Mouse (Mus musculus) embryonic facial prominence, embryonic 14.5 days (tissue): ENCODE results near the gene Cenpa. TPM values are rescaled to one million over a fixed set of nuclear protein-coding genes. Genes with fewer than 3 reads are reported as not detected.

Experiments used
- ATAC-seq: fragments of 200-750 bp; cut with Nextera tagmentation; 2 replicates; pipeline ENCODE4 v1.8.0; 2017; ENCODE audit warnings: low read depth, moderate number of reproducible peaks, moderate TSS enrichment
- DNase-seq: peaks from one replicate; pipeline ENCODE4 v3.0.0-alpha.2; 2015; ENCODE audit warnings: low spot score
- H3K27ac ChIP-seq: fragments of 300-500 bp; sonication (generic); replicated peaks from 2 replicates; pipeline ENCODE4 v1.5.1; 2014; ENCODE audit warnings: low read depth, mild to moderate bottlenecking, low read length, moderate library complexity
- H3K27me3 ChIP-seq: fragments of 300-500 bp; sonication (generic); replicated peaks from 2 replicates; pipeline ENCODE4 v1.6.1; 2014; ENCODE audit warnings: low read length; ENCODE audit not compliant: control insufficient read depth, insufficient read depth
- H3K36me3 ChIP-seq: fragments of 300-500 bp; sonication (generic); 2 replicates; pipeline ENCODE4 v1.6.1; 2014; ENCODE audit warnings: low read length, mixed read lengths; ENCODE audit not compliant: control insufficient read depth, insufficient read depth
- H3K4me1 ChIP-seq: fragments of 300-500 bp; sonication (generic); 2 replicates; pipeline ENCODE4 v1.6.1; 2014; ENCODE audit warnings: antibody characterized with exemption, low read length; ENCODE audit not compliant: control insufficient read depth, insufficient read depth
- H3K4me2 ChIP-seq: fragments of 300-500 bp; sonication (generic); 2 replicates; pipeline ENCODE4 v1.6.1; 2014; ENCODE audit warnings: low read depth, mild to moderate bottlenecking, low read length, moderate library complexity, mixed read lengths
- H3K4me3 ChIP-seq: fragments of 300-500 bp; sonication (generic); 2 replicates; pipeline ENCODE4 v1.5.1; 2014; ENCODE audit warnings: low read depth, mild to moderate bottlenecking, low read length
- H3K9ac ChIP-seq: fragments of 300-500 bp; sonication (generic); 2 replicates; pipeline ENCODE4 v1.6.1; 2014; ENCODE audit warnings: low read depth, mild to moderate bottlenecking, low read length, moderate library complexity, mixed read lengths
- H3K9me3 ChIP-seq: fragments of 300-500 bp; sonication (generic); 2 replicates; pipeline ENCODE4 v1.6.1; 2016; ENCODE audit warnings: low read length; ENCODE audit not compliant: control insufficient read depth
- WGBS: fragments of 180-500 bp; shearing (Covaris S2); extraction: QIAGEN DNeasy Blood & Tissue Kit; methylation state at CpG from one replicate; pipeline ENCODE4 v1.1.7; 2014; 5-methylcytosine and 5-hydroxymethylcytosine counted together
- polyA plus RNA-seq: library from polyadenylated mRNA; unstranded; fragments of >200 nt; fragmentation: Nextera tagmentation; extraction: Ambion mirVana; gene quantifications from 2 replicates; pipeline ENCODE4 v1.2.1, GENCODE M21; 2014

Gene Cenpa
- polyA plus RNA-seq, 1 experiment from 2014 or later = 209 TPM

DNA sequence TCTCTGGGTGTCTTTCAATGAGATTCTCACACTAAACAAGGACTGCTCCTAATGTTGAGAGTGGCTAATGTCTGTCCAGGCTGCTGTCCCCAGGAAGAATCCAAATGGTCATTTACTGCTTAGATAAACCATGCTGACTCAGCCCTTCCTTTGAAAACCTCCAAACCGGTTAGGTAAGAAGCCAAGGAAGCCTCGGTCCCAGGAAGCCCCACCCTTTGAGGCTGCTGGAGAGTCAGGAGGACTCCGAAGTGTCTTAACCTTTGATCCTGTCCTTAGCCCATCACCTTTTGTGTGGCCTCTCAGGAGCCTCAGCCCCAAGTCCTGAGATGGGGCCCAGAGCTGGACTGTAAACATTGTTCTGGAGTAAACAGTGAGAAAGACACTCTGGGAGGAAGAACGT lies 17.0 kb upstream of the Cenpa start:
- Histone ChIP-seq H3K9ac (no peak overlapping the region), H3K36me3 (0 out of 2 replicates have a peak, but pooled peaks cover 12% of the 10 kb centered on the region), H3K27me3 (no peaks in the 10 kb centered on the region), H3K4me1 (peaks cover 20% of the 10 kb centered on the region), H3K9me3 (no peaks in the 10 kb centered on the region), H3K4me3 (no peak overlapping the region), H3K27ac (no peak overlapping the region), H3K4me2 (no peak overlapping the region)
- 51% methylated on average over 4 of the region's 4 CpGs for WGBS
- no peak for DNase-seq
- ATAC-seq = no peak

DNA sequence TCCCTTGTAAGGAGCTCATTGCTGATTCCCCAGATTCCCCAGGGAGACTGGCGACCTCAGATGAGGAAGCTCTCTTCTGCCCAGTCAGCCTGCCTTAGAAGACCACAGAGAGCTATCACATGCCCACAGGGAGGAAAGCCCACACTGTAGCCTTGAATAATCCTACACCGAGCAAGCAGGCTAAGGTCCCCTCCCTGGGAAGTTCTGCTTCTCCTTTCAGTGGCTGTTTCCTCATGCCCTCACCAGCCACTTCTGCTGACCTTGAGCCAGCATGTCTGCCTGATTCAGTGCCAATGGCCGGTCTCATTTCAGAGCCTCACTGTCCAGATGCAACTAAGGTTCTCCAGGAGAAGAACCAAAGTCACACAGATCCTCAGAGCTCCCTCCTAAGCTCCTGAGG lies 15.8 kb upstream of the Cenpa start:
- Histone ChIP-seq H3K27ac (no peak overlapping the region), H3K4me3 (no peak overlapping the region), H3K36me3 (peaks cover 24% of the 10 kb centered on the region; the same call in 1 of the 2 replicates), H3K9ac (no peak overlapping the region), H3K27me3 (no peaks in the 10 kb centered on the region), H3K4me2 (no peak overlapping the region), H3K4me1 (peaks cover 20% of the 10 kb centered on the region), H3K9me3 (no peaks in the 10 kb centered on the region)
- ATAC-seq (no peak), DNase-seq (peak; percentile 7)
- WGBS = 75% methylated on average over 3 of the region's 3 CpGs

DNA sequence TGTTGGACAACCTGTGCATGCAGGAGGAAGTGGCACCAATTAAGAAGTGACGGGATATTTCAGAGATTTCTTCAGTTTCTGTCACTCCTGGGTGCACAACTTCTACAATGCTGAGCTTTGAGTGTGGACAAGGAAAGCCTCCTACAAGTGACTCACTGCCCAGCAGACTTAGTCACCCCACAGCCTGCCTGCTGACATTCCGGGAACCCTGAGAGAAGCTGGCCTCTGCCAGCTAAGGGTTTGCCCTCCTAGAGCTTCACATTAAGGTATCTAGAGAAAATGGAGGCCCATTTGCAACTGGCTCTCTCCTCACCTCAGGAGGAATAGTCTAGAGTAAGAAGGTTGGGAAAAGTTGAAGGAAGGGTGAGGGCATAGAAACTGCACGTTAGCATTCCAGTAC lies 15.0 kb upstream of the Cenpa start:
- ATAC-seq = no peak
- Histone ChIP-seq H3K4me2 (no peak overlapping the region), H3K27ac (no peak overlapping the region), H3K27me3 (no peaks in the 10 kb centered on the region), H3K9me3 (no peaks in the 10 kb centered on the region), H3K4me1 (peaks cover 20% of the 10 kb centered on the region), H3K4me3 (no peak overlapping the region), H3K9ac (no peak overlapping the region), H3K36me3 (peaks cover 32% of the 10 kb centered on the region)
- WGBS = 91% methylated on average over 3 of the region's 3 CpGs
- DNase-seq = no peak

DNA sequence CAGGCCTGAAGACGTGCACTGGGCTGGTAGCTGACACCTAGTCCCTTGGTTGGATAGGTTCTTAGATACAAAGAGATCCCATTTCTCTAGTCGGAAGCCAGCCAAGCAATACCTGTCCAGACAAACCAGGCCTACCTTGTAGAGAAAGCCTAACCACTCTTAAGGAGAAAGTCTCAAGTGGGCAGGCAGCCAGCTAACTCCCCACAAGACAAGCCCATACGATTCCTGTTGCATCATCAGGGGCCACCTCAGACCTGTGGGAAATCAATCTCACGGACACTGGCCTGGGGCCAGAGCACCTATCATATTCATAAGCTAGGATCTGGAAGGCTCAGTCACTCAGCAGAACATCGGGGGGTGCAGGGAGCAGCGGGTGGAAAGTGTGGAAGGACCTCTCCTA lies 13.3 kb upstream of the Cenpa start:
- Histone ChIP-seq H3K27ac (no peak overlapping the region), H3K36me3 (peaks cover 45% of the 10 kb centered on the region), H3K9me3 (no peaks in the 10 kb centered on the region), H3K4me3 (no peak overlapping the region), H3K4me2 (no peak overlapping the region), H3K9ac (no peak overlapping the region), H3K4me1 (peaks cover 13% of the 10 kb centered on the region), H3K27me3 (no peaks in the 10 kb centered on the region)
- DNase-seq = peak; percentile 67
- WGBS = 72% methylated on average over 6 of the region's 6 CpGs
- peak; percentile 45; the same call in 1 of the 2 replicates for ATAC-seq

DNA sequence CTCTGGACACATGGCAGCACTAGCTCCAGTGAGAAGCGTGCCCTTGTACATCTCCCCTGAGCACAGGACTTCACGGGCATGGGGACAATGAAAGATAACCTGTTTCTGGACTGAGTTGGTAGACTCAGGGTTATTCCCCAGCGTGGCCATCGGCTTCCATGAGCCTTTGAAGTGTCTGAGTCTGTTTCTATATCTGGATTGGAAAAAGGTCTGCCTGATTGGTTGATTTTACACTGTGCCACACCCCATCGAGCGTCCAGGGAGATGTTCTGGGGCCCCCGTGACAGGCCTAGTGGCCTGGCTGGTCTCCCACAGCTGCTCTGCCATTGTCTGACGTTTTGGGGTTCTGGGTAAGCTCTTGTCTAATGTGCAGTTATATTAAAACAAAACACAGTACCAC lies 11.5 kb upstream of the Cenpa start:
- WGBS = 88% methylated on average over 8 of the region's 8 CpGs
- peaks cover 47% of the 10 kb centered on the region for H3K36me3 ChIP-seq
- no peak overlapping the region for H3K4me2 ChIP-seq
- H3K4me3 ChIP-seq = no peak overlapping the region
- ATAC-seq (no peak), DNase-seq (no peak)
- H3K27ac ChIP-seq = no peak overlapping the region
- no peaks in the 10 kb centered on the region for H3K4me1 ChIP-seq
- H3K27me3 ChIP-seq = no peaks in the 10 kb centered on the region
- no peak overlapping the region; the same call in 1 of the 2 replicates for H3K9ac ChIP-seq
- H3K9me3 ChIP-seq = no peaks in the 10 kb centered on the region

DNA sequence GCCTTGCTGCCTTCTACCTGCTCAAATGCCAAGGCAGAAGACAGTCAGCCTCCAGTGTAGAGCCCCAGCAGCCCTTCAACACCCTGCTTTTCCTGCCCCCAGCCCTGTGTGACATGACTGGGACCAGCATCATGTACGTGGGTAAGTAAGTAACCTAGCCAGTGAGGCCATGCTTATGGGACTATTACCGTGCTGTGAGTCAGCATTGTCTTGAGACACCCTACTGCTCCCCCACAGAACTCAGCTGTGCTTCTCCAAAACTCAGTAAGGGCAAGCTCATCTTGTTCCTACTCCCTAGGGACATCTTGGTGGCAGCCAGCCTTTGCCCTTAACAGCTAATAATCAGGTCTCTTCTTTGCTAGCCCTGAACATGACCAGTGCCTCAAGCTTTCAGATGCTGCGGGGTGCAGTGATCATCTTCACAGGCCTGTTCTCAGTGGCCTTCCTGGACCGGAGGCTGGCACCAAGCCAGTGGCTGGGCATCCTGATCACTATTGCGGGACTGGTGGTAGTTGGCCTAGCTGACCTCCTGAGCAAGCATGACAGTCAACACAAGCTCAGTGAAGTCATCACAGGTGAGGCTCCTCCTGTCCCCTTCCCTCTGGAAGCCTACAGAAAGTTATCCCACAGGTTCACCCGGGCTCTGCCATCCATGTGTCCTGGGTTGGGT lies 10.9 kb upstream of the Cenpa start:
- no peak overlapping the region for H3K27ac ChIP-seq
- 88% methylated on average over 6 of the region's 6 CpGs for WGBS
- peaks cover 47% of the 10 kb centered on the region for H3K36me3 ChIP-seq
- no peak overlapping the region for H3K4me3 ChIP-seq
- no peak for ATAC-seq
- no peaks in the 10 kb centered on the region for H3K4me1 ChIP-seq
- H3K27me3 ChIP-seq = no peaks in the 10 kb centered on the region
- 0 out of 2 replicates have a peak, but pooled peaks cover 2% of the 10 kb centered on the region for H3K9me3 ChIP-seq
- no peak for DNase-seq
- no peak overlapping the region for H3K9ac ChIP-seq
- no peak overlapping the region for H3K4me2 ChIP-seq

DNA sequence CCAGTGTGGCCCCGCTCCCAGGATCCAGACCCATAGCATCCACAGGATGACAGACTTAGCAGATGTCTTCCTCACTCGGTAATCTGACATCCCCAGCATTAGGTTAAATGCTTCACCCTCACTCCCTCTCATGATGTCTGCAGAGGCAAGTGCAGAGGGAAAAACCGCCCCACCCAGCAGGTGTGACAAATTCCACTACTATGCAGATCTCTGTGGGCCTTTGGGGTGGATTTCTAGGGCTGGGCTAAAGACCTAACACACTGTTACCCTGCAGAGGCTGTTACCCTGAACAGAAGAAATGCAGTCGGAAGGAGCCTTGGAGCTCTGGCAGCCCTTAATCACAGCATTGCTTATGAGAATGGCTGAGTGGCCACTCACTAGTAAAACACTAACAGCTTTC lies 7.5 kb upstream of the Cenpa start:
- Histone ChIP-seq H3K27ac (no peak overlapping the region), H3K4me1 (no peaks in the 10 kb centered on the region), H3K36me3 (peaks cover 35% of the 10 kb centered on the region), H3K9me3 (0 out of 2 replicates have a peak, but pooled peaks cover 3% of the 10 kb centered on the region), H3K4me3 (no peak overlapping the region), H3K9ac (no peak overlapping the region), H3K4me2 (no peak overlapping the region), H3K27me3 (no peaks in the 10 kb centered on the region)
- no peak for DNase-seq
- ATAC-seq = no peak
- WGBS = 76% methylated on average over 4 of the region's 4 CpGs

DNA sequence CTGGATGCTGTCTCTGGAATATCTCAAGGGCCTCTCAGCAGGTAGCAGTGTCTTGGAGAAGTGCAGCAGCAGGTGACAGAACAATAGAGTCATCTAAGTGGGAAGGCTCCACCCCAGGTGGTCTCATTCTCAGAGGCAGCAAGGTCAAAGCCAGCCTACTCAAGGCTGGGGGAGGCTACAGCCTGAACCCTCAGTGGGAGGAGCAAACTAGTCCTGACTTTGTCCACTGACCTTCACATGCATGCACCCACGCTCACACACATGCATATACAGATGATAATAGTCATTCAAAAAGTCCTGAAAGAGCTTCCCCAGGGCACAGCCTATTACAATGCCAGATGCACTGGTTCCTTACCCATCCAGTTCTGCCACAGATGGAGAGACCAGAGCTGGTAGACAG lies 6.3 kb upstream of the Cenpa start:
- Histone ChIP-seq H3K9ac (no peak overlapping the region), H3K27ac (no peak overlapping the region), H3K9me3 (0 out of 2 replicates have a peak, but pooled peaks cover 3% of the 10 kb centered on the region), H3K36me3 (peaks cover 28% of the 10 kb centered on the region), H3K4me2 (no peak overlapping the region), H3K27me3 (no peaks in the 10 kb centered on the region), H3K4me1 (no peaks in the 10 kb centered on the region), H3K4me3 (no peak overlapping the region)
- no peak for DNase-seq
- 93% methylated on average over 1 of the region's 1 CpGs for WGBS
- ATAC-seq = no peak

DNA sequence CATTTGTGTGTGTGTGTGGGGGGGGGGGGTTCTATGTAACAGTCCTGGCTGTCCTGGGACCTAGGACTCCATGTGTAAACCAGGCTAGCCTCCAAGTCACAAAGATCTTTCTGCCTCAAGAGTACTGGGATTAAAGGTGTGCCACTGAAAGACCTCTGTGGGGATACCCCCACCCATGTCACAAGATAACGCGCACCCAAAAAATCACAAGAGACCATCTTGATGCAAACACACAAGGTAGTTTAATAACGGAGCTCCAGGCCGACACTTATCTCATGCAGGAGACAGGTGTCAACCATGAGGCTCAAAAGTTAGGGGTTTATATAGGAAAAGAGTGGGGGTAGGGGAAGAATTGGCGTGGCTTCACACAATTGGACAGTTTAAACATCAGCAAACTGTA lies 5.8 kb upstream of the Cenpa start:
- Histone ChIP-seq H3K9ac (no peak overlapping the region), H3K4me3 (no peak overlapping the region), H3K4me2 (no peak overlapping the region), H3K9me3 (0 out of 2 replicates have a peak, but pooled peaks cover 3% of the 10 kb centered on the region), H3K27ac (no peak overlapping the region), H3K4me1 (no peaks in the 10 kb centered on the region), H3K36me3 (peaks cover 23% of the 10 kb centered on the region), H3K27me3 (no peaks in the 10 kb centered on the region)
- ATAC-seq = no peak
- no peak for DNase-seq
- WGBS = 92% methylated on average over 5 of the region's 5 CpGs
